Mouse (Mus musculus): ENCODE measurements around the gene Dnase1l1. TPM values are rescaled to one million over a fixed set of nuclear protein-coding genes. Genes with fewer than 3 reads are reported as not detected.

Dnase1l1 gene
- polyA plus RNA-seq, 1 experiment from 2014 or later: 5.1 TPM

GRCm38 (mm10) chrX:74293431-74293830 lies 11.3 kb upstream of the Dnase1l1 start:
- no peak overlapping the region for H3K4me2 ChIP-seq
- H3K27me3 ChIP-seq (replicated peaks): no peaks in the 10 kb centered on the region
- no peak for ATAC-seq (ENCODE audit: low FRiP score)
- H3K9me3 ChIP-seq (replicated peaks): no peaks in the 10 kb centered on the region
- no peak overlapping the region for H3K4me3 ChIP-seq (replicated peaks)
- H3K27ac ChIP-seq (replicated peaks): no peak overlapping the region
- H3K9ac ChIP-seq (replicated peaks): no peak overlapping the region
- peaks cover 4% of the 10 kb centered on the region; the same call in 1 of the 2 replicates for H3K36me3 ChIP-seq
- H3K4me1 ChIP-seq: peaks cover 5% of the 10 kb centered on the region
- 77% methylated on average over 4 of the region's 4 CpGs for WGBS

DNA sequence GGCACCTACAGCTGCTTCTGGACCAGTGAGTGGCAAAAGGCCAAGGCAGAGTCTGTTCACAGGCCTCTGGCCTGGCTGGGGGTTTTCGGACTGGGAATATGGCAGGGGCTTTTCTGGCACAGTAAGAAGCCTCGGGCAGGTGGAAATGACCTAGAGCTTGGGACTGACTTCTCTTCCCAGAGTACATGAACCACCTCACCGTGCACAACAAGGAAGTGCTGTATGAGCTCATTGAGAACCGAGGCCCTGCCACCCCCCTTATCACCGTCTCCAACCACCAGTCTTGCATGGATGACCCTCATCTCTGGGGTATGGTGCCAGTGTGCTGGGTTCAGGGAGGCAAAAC lies 928 bp upstream of the Dnase1l1 start:
- Histone ChIP-seq H3K9me3 (replicated peaks) (no peaks in the 10 kb centered on the region), H3K27me3 (replicated peaks) (no peaks in the 10 kb centered on the region), H3K9ac (replicated peaks) (peak overlapping the region; percentile 60), H3K36me3 (no peaks in the 10 kb centered on the region), H3K27ac (replicated peaks) (peak overlapping the region; percentile 85), H3K4me2 (peak overlapping the region; percentile 67), H3K4me1 (peaks cover 19% of the 10 kb centered on the region), H3K4me3 (replicated peaks) (peak overlapping the region; percentile 60)
- WGBS: 20% methylated on average over 5 of the region's 5 CpGs
- peak; percentile 49 for ATAC-seq (ENCODE audit: low FRiP score)

- H3K4me3 ChIP-seq (replicated peaks): peak overlapping the region; percentile 60
- no peaks in the 10 kb centered on the region for H3K27me3 ChIP-seq (replicated peaks)
- peak overlapping the region; percentile 67 for H3K4me2 ChIP-seq
- H3K9ac ChIP-seq (replicated peaks): peak overlapping the region; percentile 60
- ATAC-seq (ENCODE audit: low FRiP score): peak; percentile 88
- WGBS: 25% methylated on average over 39 of the region's 39 CpGs
- H3K36me3 ChIP-seq: no peaks in the 10 kb centered on the region
- peak overlapping the region; percentile 85 for H3K27ac ChIP-seq (replicated peaks)
- no peaks in the 10 kb centered on the region for H3K9me3 ChIP-seq (replicated peaks)
- H3K4me1 ChIP-seq: peaks cover 19% of the 10 kb centered on the region
These were observed 406 bp upstream of the Dnase1l1 start for GRCm38 (mm10) chrX:74282395-74283091.

- no peaks in the 10 kb centered on the region for H3K36me3 ChIP-seq
- no peaks in the 10 kb centered on the region for H3K9me3 ChIP-seq (replicated peaks)
- H3K27ac ChIP-seq (replicated peaks): peak overlapping the region; percentile 85; the same call in 1 of the 2 replicates
- 17% methylated on average over 14 of the region's 14 CpGs for WGBS
- peaks cover 19% of the 10 kb centered on the region for H3K4me1 ChIP-seq
- peak; percentile 5; the same call in 1 of the 2 replicates for ATAC-seq (ENCODE audit: low FRiP score)
- peak overlapping the region; percentile 60 for H3K4me3 ChIP-seq (replicated peaks)
- peak overlapping the region; percentile 60 for H3K9ac ChIP-seq (replicated peaks)
- H3K27me3 ChIP-seq (replicated peaks): no peaks in the 10 kb centered on the region
- peak overlapping the region; percentile 67 for H3K4me2 ChIP-seq
These were observed 951 bp downstream of the Dnase1l1 start for GRCm38 (mm10) chrX:74281041-74281731.

DNA sequence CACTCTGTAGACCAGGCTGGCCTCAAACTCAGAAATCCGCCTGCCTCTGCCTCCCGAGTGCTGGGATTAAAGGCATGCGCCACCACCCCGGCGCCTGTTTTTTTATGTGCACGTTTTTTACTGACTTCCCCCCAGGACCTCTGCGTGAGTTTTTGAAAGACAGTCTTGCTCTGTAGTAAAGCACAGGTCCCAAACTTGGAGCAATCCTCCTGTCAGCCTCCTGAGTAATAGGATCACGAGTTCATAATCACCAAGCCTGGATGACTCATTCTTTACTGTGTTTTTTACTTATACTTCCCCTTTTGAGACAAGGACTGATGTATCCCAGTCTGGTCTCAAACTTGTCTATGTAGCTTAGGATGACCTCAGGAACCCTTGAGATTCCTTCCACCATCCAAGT lies 4.2 kb downstream of the Dnase1l1 start:
- no peaks in the 10 kb centered on the region for H3K36me3 ChIP-seq
- H3K4me2 ChIP-seq: no peak overlapping the region
- no peak overlapping the region for H3K9ac ChIP-seq (replicated peaks)
- H3K4me1 ChIP-seq: peaks cover 8% of the 10 kb centered on the region; the same call in 1 of the 2 replicates
- no peak overlapping the region for H3K4me3 ChIP-seq (replicated peaks)
- no peak for ATAC-seq (ENCODE audit: low FRiP score)
- H3K9me3 ChIP-seq (replicated peaks): no peaks in the 10 kb centered on the region
- no peak overlapping the region for H3K27ac ChIP-seq (replicated peaks)
- WGBS: 76% methylated on average over 8 of the region's 8 CpGs
- H3K27me3 ChIP-seq (replicated peaks): no peaks in the 10 kb centered on the region

- no peak for ATAC-seq (ENCODE audit: low FRiP score)
- Histone ChIP-seq H3K27me3 (replicated peaks) (no peaks in the 10 kb centered on the region), H3K36me3 (no peaks in the 10 kb centered on the region), H3K9me3 (replicated peaks) (no peaks in the 10 kb centered on the region), H3K4me2 (no peak overlapping the region), H3K9ac (replicated peaks) (no peak overlapping the region), H3K4me3 (replicated peaks) (no peak overlapping the region), H3K4me1 (peaks cover 10% of the 10 kb centered on the region), H3K27ac (replicated peaks) (no peak overlapping the region)
- WGBS: 37% methylated on average over 10 of the region's 10 CpGs
These were observed 8.5 kb downstream of the Dnase1l1 start for GRCm38 (mm10) chrX:74273422-74274322.

DNA sequence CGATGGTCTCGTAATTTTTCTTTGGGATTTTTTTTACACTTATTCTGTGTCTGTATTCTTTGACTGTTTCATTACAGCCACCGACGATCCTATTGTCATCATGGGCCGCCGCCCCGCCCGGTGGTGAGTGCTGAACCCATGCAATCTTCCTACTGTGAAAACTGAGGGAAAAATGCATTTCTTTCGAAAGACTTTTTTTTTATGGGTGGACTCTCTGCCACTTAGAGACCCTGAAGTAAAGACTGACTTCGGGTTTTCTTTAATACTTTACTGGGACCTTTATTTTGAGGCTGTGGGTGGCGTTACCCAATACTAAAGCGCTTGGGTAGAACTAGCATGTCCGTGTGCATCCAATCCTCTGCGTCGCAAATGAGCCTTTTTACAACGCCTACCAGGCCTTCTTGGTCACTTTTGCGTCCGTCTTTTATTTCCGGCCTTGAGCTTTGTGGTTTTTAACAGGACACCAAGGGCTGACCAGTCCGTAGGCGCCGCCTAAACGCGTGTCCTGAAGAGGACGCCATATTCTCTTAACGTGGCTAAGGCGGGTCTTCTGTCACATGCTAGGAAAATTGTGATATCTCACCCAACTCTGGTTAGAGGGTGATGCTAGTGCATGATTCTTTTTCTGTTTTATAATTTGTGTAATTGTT lies 11.1 kb downstream of the Dnase1l1 start:
- Histone ChIP-seq H3K27me3 (replicated peaks) (no peaks in the 10 kb centered on the region), H3K4me3 (replicated peaks) (peak overlapping the region; percentile 53), H3K9me3 (replicated peaks) (no peaks in the 10 kb centered on the region), H3K36me3 (no peaks in the 10 kb centered on the region), H3K4me2 (peak overlapping the region; percentile 57), H3K9ac (replicated peaks) (peak overlapping the region; percentile 65), H3K4me1 (peaks cover 10% of the 10 kb centered on the region), H3K27ac (replicated peaks) (peak overlapping the region; percentile 72)
- 14% methylated on average over 27 of the region's 27 CpGs for WGBS
- ATAC-seq (ENCODE audit: low FRiP score): no peak

DNA sequence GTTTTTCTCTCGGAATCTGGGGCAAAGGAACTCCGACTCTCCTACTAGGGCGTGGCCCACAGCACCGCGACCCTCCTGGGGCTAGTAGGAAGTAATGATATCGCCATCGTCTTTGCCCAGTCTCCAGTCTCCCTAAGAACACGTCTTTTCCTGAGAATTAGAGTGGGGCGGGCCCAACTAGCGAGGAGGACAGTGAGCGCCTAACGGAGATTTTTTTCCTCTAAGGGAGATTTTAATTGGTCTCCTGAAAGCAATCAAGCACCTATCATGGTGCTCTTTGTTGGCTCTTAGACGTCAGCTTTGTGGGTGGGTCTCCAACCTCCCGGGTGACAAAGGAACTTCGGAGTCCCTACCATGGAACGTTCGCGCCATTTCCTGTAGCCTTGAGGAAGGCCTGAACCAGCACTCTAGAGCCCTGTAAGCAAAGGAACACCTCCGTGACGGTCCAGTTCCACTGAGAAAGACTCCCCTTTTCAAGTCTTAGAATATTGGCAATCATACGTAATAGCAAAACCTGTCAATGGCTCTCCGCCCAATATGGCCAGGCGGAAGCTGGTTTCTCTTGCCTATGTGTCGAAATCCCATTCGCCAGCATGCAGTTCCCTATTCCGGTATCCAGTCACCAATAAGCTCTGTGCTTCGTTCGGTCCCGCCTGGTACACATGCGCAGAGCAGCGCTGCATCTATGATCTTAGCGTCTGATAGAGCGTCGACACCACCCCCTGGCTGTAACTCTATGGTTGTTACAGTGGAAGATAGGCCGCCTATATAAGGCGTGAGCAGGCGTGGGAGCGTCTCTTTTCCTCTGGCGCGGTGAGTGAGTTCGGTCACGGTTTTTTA lies 11.9 kb downstream of the Dnase1l1 start, which contains the start of gene Rpl10:
Rpl10 (plus strand) TSS at position 751 of the 840 bp plus-strand sequence.
- Histone ChIP-seq H3K9me3 (replicated peaks) (no peaks in the 10 kb centered on the region), H3K36me3 (no peaks in the 10 kb centered on the region), H3K4me2 (peak within 1 kb of the TSS; percentile 57), H3K4me3 (replicated peaks) (peak within 1 kb of the TSS; percentile 53), H3K27me3 (replicated peaks) (no peaks in the 10 kb centered on the region), H3K27ac (replicated peaks) (peak within 1 kb of the TSS; percentile 97), H3K9ac (replicated peaks) (peak within 1 kb of the TSS; percentile 65), H3K4me1 (peaks cover 10% of the 10 kb centered on the region)
- ATAC-seq (ENCODE audit: low FRiP score): peak; percentile 97
- WGBS: 19% methylated on average over 42 of the region's 42 CpGs

- Histone ChIP-seq H3K9ac (replicated peaks) (peak overlapping the region; percentile 52), H3K36me3 (no peaks in the 10 kb centered on the region), H3K27me3 (replicated peaks) (no peaks in the 10 kb centered on the region), H3K4me2 (peak overlapping the region; percentile 56), H3K27ac (replicated peaks) (peak overlapping the region; percentile 97), H3K4me3 (replicated peaks) (peak overlapping the region; percentile 53), H3K9me3 (replicated peaks) (no peaks in the 10 kb centered on the region), H3K4me1 (peaks cover 10% of the 10 kb centered on the region)
- 29% methylated on average over 3 of the region's 3 CpGs for WGBS
- ATAC-seq (ENCODE audit: low FRiP score): peak; percentile 33
These were observed 12.4 kb downstream of the Dnase1l1 start for GRCm38 (mm10) chrX:74269736-74270061.

- H3K4me1 ChIP-seq: peaks cover 6% of the 10 kb centered on the region
- H3K9ac ChIP-seq (replicated peaks): no peak overlapping the region
- no peak overlapping the region for H3K4me3 ChIP-seq (replicated peaks)
- no peaks in the 10 kb centered on the region for H3K9me3 ChIP-seq (replicated peaks)
- 0 out of 2 replicates have a peak, but pooled peaks cover 4% of the 10 kb centered on the region for H3K36me3 ChIP-seq
- no peak overlapping the region for H3K27ac ChIP-seq (replicated peaks)
- H3K27me3 ChIP-seq (replicated peaks): no peaks in the 10 kb centered on the region
- no peak overlapping the region for H3K4me2 ChIP-seq
- 96% methylated on average over 3 of the region's 3 CpGs for WGBS
- ATAC-seq (ENCODE audit: low FRiP score): no peak
These were observed 24.4 kb downstream of the Dnase1l1 start for GRCm38 (mm10) chrX:74257746-74258145.

All from neural tube, embryonic 15.5 days (tissue).